Mouse (Mus musculus) ES-Bruce4 (cell line): ENCODE measurements around the gene Ppp2r2d. TPM values are rescaled to one million over a fixed set of nuclear protein-coding genes. Genes with fewer than 3 reads are reported as not detected.

Experiments
- H3K27ac ChIP-seq: 2 replicates; pipeline ENCODE4 v1.5.1; 2012; ENCODE audit warnings: low read length, inconsistent platforms; ENCODE audit not compliant: insufficient read depth
- H3K27me3 ChIP-seq: 2 replicates; pipeline ENCODE4 v1.6.1; 2012; ENCODE audit warnings: mild to moderate bottlenecking, low read length, inconsistent platforms; ENCODE audit not compliant: control insufficient read depth, poor library complexity, insufficient read depth, severe bottlenecking
- H3K36me3 ChIP-seq: 2 replicates; pipeline ENCODE4 v1.6.1; 2012; ENCODE audit warnings: inconsistent platforms, mild to moderate bottlenecking, low read length, moderate library complexity; ENCODE audit not compliant: control insufficient read depth, poor library complexity, insufficient read depth, severe bottlenecking
- H3K4me1 ChIP-seq: one replicate; pipeline ENCODE4 v1.8.1; 2011; ENCODE audit warnings: low read length; ENCODE audit not compliant: control insufficient read depth, insufficient read depth
- H3K4me3 ChIP-seq: 2 replicates; pipeline ENCODE4 v1.5.1; 2011; ENCODE audit warnings: low read depth, mild to moderate bottlenecking, low read length
- H3K9ac ChIP-seq: 2 replicates; pipeline ENCODE4 v1.6.1; 2012; ENCODE audit warnings: low read depth, mild to moderate bottlenecking, inconsistent platforms; ENCODE audit not compliant: poor library complexity, severe bottlenecking
- H3K9me3 ChIP-seq: replicated peaks from 2 replicates; pipeline ENCODE4 v1.6.1; 2012; ENCODE audit warnings: mild to moderate bottlenecking, low read length, inconsistent platforms; ENCODE audit not compliant: control insufficient read depth, poor library complexity, insufficient read depth, severe bottlenecking
- CTCF ChIP-seq: IDR thresholded peaks from one replicate; pipeline ENCODE4 v1.8.1; 2011; ENCODE audit warnings: low read depth, low read length
- EP300 ChIP-seq: IDR thresholded peaks from 2 replicates; pipeline ENCODE4 v1.6.1; 2011; ENCODE audit warnings: low read depth, low read length; ENCODE audit not compliant: insufficient read depth
- POLR2A ChIP-seq: IDR thresholded peaks from one replicate; pipeline ENCODE4 v1.8.1; 2011; ENCODE audit warnings: low read length; ENCODE audit not compliant: insufficient read depth
- polyA plus RNA-seq: library from polyadenylated mRNA; stranded (reverse); fragments of >200 nt; gene quantifications from 2 replicates; pipeline ENCODE4 v1.2.4, GENCODE M21; 2011; ENCODE audit warnings: low read depth; ENCODE audit not compliant: missing spikeins, insufficient read depth, insufficient read length

The Ppp2r2d gene
- polyA plus RNA-seq, 1 experiment = 88.8 TPM

DNA sequence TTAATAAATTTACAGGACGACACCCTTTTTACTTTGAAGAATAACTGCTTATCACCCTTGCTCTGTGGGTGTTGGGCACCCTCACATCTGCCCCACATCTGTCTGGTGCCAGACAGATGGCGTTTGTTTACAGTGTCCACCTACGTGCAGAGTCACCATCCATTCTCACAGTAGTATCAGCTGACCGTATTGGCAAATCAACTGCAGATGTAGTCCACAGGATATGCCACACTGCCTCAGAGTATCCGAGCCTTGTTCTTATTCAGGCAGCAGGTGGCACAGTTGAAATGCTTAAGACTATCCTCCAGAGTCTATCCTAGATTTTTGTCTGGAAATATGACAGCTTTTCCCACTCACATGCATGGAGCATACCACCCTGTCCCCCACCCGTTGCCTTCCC lies 21.4 kb downstream of the Ppp2r2d start:
- Histone ChIP-seq H3K27ac (no peak overlapping the region), H3K9ac (no peak overlapping the region), H3K4me1 (no peaks in the 10 kb centered on the region), H3K27me3 (no peaks in the 10 kb centered on the region), H3K9me3 (no peaks in the 10 kb centered on the region), H3K4me3 (no peak overlapping the region), H3K36me3 (peaks cover 47% of the 10 kb centered on the region)
- TF ChIP-seq POLR2A = no peak
- TF ChIP-seq EP300 = no peak

DNA sequence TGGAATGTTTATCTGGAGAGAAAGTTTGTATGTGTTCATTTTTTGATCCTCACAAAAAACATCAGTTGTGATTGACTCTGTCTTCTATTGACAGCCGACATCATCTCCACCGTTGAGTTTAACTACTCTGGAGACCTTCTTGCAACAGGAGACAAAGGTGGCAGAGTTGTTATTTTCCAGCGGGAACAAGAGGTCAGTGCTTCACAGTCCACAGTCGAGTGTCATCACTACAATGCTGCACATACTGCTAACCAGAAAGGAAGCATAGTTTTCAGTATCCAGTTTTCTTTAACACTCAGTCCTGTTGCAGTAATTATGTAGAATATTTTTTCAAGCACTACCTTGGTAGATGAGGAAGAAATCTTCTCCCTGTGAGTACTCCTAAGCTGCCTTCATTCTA lies 22.4 kb downstream of the Ppp2r2d start:
- TF ChIP-seq POLR2A (no peak), CTCF (no peak), EP300 (no peak)
- Histone ChIP-seq H3K36me3 (peaks cover 51% of the 10 kb centered on the region), H3K27ac (no peak overlapping the region)

GRCm38 (mm10) chr7:138872956-138873355 lies 27.1 kb downstream of the Ppp2r2d start:
- Histone ChIP-seq H3K9me3 (no peaks in the 10 kb centered on the region), H3K4me3 (no peak overlapping the region), H3K27me3 (no peaks in the 10 kb centered on the region), H3K36me3 (peaks cover 84% of the 10 kb centered on the region), H3K27ac (no peak overlapping the region), H3K9ac (no peak overlapping the region), H3K4me1 (no peaks in the 10 kb centered on the region)
- no peak for TF ChIP-seq EP300
- no peak for TF ChIP-seq CTCF
- TF ChIP-seq POLR2A = no peak

More for the DNA sequence above, 22.4 kb downstream of the Ppp2r2d start:
- Histone ChIP-seq H3K4me1 (no peaks in the 10 kb centered on the region), H3K9me3 (no peaks in the 10 kb centered on the region), H3K9ac (no peak overlapping the region), H3K4me3 (no peak overlapping the region), H3K27me3 (no peaks in the 10 kb centered on the region)

GRCm38 (mm10) chr7:138875031-138875430 lies 29.2 kb downstream of the Ppp2r2d start:
- Histone ChIP-seq H3K36me3 (peaks cover 84% of the 10 kb centered on the region), H3K4me3 (no peak overlapping the region), H3K27ac (no peak overlapping the region), H3K9me3 (no peaks in the 10 kb centered on the region), H3K4me1 (no peaks in the 10 kb centered on the region), H3K9ac (no peak overlapping the region), H3K27me3 (no peaks in the 10 kb centered on the region)
- TF ChIP-seq EP300 (no peak), POLR2A (no peak), CTCF (no peak)

- H3K4me3 ChIP-seq = no peak overlapping the region
- H3K27ac ChIP-seq = no peak overlapping the region
- peaks cover 36% of the 10 kb centered on the region for H3K36me3 ChIP-seq
These were observed 37.8 kb downstream of the Ppp2r2d start for GRCm38 (mm10) chr7:138883724-138884123.

GRCm38 (mm10) chr7:138885365-138886289 lies 39.7 kb downstream of the Ppp2r2d start:
- no peak for TF ChIP-seq CTCF
- Histone ChIP-seq H3K4me3 (no peak overlapping the region), H3K4me1 (no peaks in the 10 kb centered on the region), H3K9me3 (no peaks in the 10 kb centered on the region), H3K9ac (no peak overlapping the region), H3K27me3 (no peaks in the 10 kb centered on the region), H3K27ac (no peak overlapping the region), H3K36me3 (peaks cover 18% of the 10 kb centered on the region)

More at GRCm38 (mm10) chr7:138883724-138884123, 37.8 kb downstream of the Ppp2r2d start:
- H3K4me1 ChIP-seq = no peaks in the 10 kb centered on the region
- H3K9ac ChIP-seq = no peak overlapping the region
- no peaks in the 10 kb centered on the region for H3K9me3 ChIP-seq
- H3K27me3 ChIP-seq = no peaks in the 10 kb centered on the region
- TF ChIP-seq CTCF (no peak), POLR2A (no peak), EP300 (no peak)
